ENCODE assay signal across 23 mouse cellular contexts in the genomic region with DNA sequence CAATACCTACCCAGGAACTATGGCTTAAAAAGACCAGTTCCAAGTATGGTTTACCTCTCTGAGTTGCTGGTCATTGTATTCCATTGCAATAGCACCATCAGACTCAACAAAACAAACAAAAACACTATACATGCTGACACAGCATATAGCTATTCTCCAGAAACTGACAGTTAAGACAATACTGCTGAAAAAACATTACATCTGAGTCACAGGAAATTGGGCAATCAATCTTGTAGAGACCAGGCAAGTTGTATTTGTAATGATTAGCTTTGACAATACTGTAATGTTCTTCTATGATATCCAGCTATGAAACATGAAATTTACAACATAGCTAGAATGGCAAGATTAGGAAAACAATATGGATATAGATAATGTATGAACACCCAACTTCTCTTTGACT.
DNase-seq lines count a peak whose midpoint lies in the region; TF ChIP-seq lines count a peak whose summit lies in the region.
"Had no signal": no experiment of that assay in that cellular context is flagged by ENCODE, and none has a peak within 500 bp of the region (broad histone marks: within the 10 kb centered on the region; RNA-seq: fewer than 3 reads in every experiment).

No protein-coding gene starts in this region.

- peaks cover 0 to 2% of the 10 kb centered on the region in 2 experiments; a peak in 1 of 4 replicates for H3K4me1 ChIP-seq in MEL (ENCODE audit: control insufficient read depth in 1 of 2, insufficient read depth in 2 of 2, low read length in 2 of 2)
- peaks cover 4% of the 10 kb centered on the region for H3K4me1 ChIP-seq in bone marrow macrophage, adult 2 months (ENCODE audit: control insufficient read depth, insufficient read depth, low read length)
- H3K4me1 ChIP-seq: embryonic facial prominence, embryonic 10.5 days; embryonic facial prominence, embryonic 13.5 days; forebrain, embryonic 12.5 days; forebrain, embryonic 15.5 days; hindbrain, embryonic 10.5 days; hindbrain, embryonic 13.5 days had no signal

- no peak for TF ChIP-seq EP300 in MEL (IDR thresholded peaks at IDR 0.05; ENCODE audit: low read depth in 1 of 2, low read length in 2 of 2)

- TF ChIP-seq POLR2A in MEL (IDR thresholded peaks at IDR 0.05; ENCODE audit: control insufficient read depth in 1 of 2, insufficient read depth in 1 of 2, low read depth in 1 of 2, low read length in 2 of 2, poor library complexity in 1 of 2): no peak
- TF ChIP-seq POLR2A in bone marrow macrophage, adult 2 months (IDR thresholded peaks at IDR 0.05; ENCODE audit: borderline replicate concordance, low read depth, low read length): no peak

- H3K36me3 ChIP-seq in MEL (ENCODE audit: control insufficient read depth in 1 of 2, insufficient read depth in 2 of 2, low read length in 2 of 2): peaks cover 0 to 36% of the 10 kb centered on the region in 2 experiments; a peak in 3 of 4 replicates
- H3K36me3 ChIP-seq: embryonic facial prominence, embryonic 10.5 days; embryonic facial prominence, embryonic 13.5 days; forebrain, embryonic 12.5 days; forebrain, embryonic 15.5 days; hindbrain, embryonic 10.5 days; hindbrain, embryonic 13.5 days had no signal

- TF ChIP-seq CTCF in MEL (IDR thresholded peaks at IDR 0.05 in 2 of 3, conservative IDR thresholded peaks at IDR 0.05 in 1 of 3; ENCODE audit: control insufficient read depth in 1 of 3, insufficient read depth in 1 of 3, low read depth in 2 of 3, low read length in 3 of 3, poor library complexity in 1 of 3, severe bottlenecking in 1 of 3): no peak
- no peak for TF ChIP-seq CTCF in bone marrow macrophage, adult 2 months (IDR thresholded peaks at IDR 0.05; ENCODE audit: low read depth, low read length)

- no peaks in the 10 kb centered on the region for H3K9me3 ChIP-seq in MEL (replicated peaks; ENCODE audit: insufficient read depth, low read length)
- H3K9me3 ChIP-seq: embryonic facial prominence, embryonic 10.5 days; embryonic facial prominence, embryonic 13.5 days; forebrain, embryonic 12.5 days; forebrain, embryonic 15.5 days; hindbrain, embryonic 10.5 days; hindbrain, embryonic 13.5 days had no signal

- H3K9ac ChIP-seq in MEL (ENCODE audit: control insufficient read depth, low read depth, low read length, poor library complexity, severe bottlenecking): no peak overlapping the region
- H3K9ac ChIP-seq: embryonic facial prominence, embryonic 13.5 days; forebrain, embryonic 12.5 days; forebrain, embryonic 15.5 days; hindbrain, embryonic 13.5 days had no signal

- no peak overlapping the region for H3K27ac ChIP-seq in MEL (ENCODE audit: control insufficient read depth, low read depth, low read length)
- peak overlapping the region; percentile 33; the same call in 1 of the 2 replicates for H3K27ac ChIP-seq in bone marrow macrophage, adult 2 months (ENCODE audit: insufficient read depth, low read depth, low read length)
- H3K27ac ChIP-seq: embryonic facial prominence, embryonic 10.5 days; embryonic facial prominence, embryonic 13.5 days; forebrain, embryonic 12.5 days; forebrain, embryonic 15.5 days; hindbrain, embryonic 10.5 days; hindbrain, embryonic 13.5 days had no signal

- no peaks in the 10 kb centered on the region for H3K27me3 ChIP-seq in MEL (ENCODE audit: control insufficient read depth in 1 of 2, insufficient read depth in 2 of 2, low read length in 2 of 2)
- H3K27me3 ChIP-seq: embryonic facial prominence, embryonic 13.5 days; forebrain, embryonic 12.5 days; forebrain, embryonic 15.5 days; hindbrain, embryonic 13.5 days had no signal

- no peaks in the 10 kb centered on the region for H3K79me2 ChIP-seq in MEL (ENCODE audit: control insufficient read depth, insufficient read depth, low read length, poor library complexity)

- TF ChIP-seq RAD21 in MEL (IDR thresholded peaks at IDR 0.05; ENCODE audit: low read depth, low read length): no peak

- H3K4me3 ChIP-seq in MEL (ENCODE audit: control insufficient read depth in 1 of 2, insufficient read depth in 1 of 2, low read depth in 2 of 2, low read length in 2 of 2): no peak overlapping the region
- no peak overlapping the region for H3K4me3 ChIP-seq in bone marrow macrophage, adult 2 months (ENCODE audit: insufficient read depth, low read length)
- H3K4me3 ChIP-seq: embryonic facial prominence, embryonic 10.5 days; embryonic facial prominence, embryonic 13.5 days; erythroblast, embryonic 14.5 days; forebrain, embryonic 12.5 days; forebrain, embryonic 15.5 days; hindbrain, embryonic 10.5 days; hindbrain, embryonic 13.5 days had no signal

- peak; percentile 28 for DNase-seq in MEL (ENCODE audit: low read depth, low spot score)
- peak; percentile 14 for DNase-seq in induced T-regulatory cell, adult 2 months (ENCODE audit: low read depth)
- DNase-seq in lung, postnatal 10 days: no peak
- no peak for DNase-seq in cerebellum, adult 11-12 months
- DNase-seq in gastrocnemius, adult 18-20 months (ENCODE audit: low spot score): no peak
- DNase-seq: adrenal gland, adult 2 months; adrenal gland, postnatal 14 days; cerebellum, adult 18-20 months; cerebellum, adult 9-10 months; cerebellum, postnatal 25 days; embryo, embryonic 11 days; gastrocnemius, postnatal 10 days; gastrocnemius, postnatal 36 days; heart, adult 11 months; heart, postnatal 36 days had no signal

TF ChIP-seq in MEL, 35 proteins besides CTCF, POLR2A, EP300 and RAD21:
- TF ChIP-seq ZNF384 (IDR thresholded peaks at IDR 0.05; ENCODE audit: low read depth, low read length) (no peak), MAX (IDR thresholded peaks at IDR 0.05; ENCODE audit: low read length) (no peak)

Comparison
In these comparisons a context has a peak if more than half of its experiments do, and no peak if none do; other contexts are left out.
1. DNase-seq: peak in MEL (single experiment) and induced T-regulatory cell, adult 2 months (single experiment); none in lung, postnatal 10 days (single experiment), cerebellum, adult 11-12 months (single experiment) and gastrocnemius, adult 18-20 months (single experiment).